Mouse (Mus musculus): ENCODE measurements around the gene Hcn3. TPM values are rescaled to one million over a fixed set of nuclear protein-coding genes. Genes with fewer than 3 reads are reported as not detected.

The Hcn3 gene
- polyA plus RNA-seq, 1 experiment from 2014 or later: 3.6 TPM

DNA sequence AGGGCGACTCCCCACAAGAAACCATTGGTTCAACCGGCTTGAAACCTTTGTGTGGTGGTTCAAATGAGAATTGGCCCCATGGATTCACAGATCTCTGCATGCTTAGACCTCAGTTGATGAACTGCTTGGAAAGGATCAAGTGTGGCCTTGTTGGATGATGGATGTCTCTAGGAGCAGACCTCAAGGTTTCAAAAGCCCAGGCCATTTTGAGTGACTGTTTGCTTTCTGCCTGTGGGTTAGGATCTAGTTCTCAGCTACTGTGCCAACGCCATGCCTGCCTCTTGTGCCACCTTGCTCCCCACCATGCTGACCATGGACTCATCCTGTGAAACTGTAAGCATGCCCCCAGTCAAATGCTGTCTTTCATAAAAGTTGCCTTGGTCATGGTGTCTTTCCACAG, 34.0 kb downstream of the Hcn3 start:
- Histone ChIP-seq H3K4me2 (replicated peaks; ENCODE audit: low read depth, low read length) (no peak overlapping the region), H3K9ac (ENCODE audit: low read depth, low read length) (no peak overlapping the region), H3K36me3 (ENCODE audit: control insufficient read depth, insufficient read depth, low read length) (no peaks in the 10 kb centered on the region), H3K4me3 (ENCODE audit: low read depth, low read length) (no peak overlapping the region), H3K27me3 (ENCODE audit: control insufficient read depth, insufficient read depth, low read length) (no peaks in the 10 kb centered on the region), H3K27ac (ENCODE audit: low read depth, low read length) (no peak overlapping the region), H3K4me1 (replicated peaks; ENCODE audit: control insufficient read depth, insufficient read depth, low read length) (no peaks in the 10 kb centered on the region), H3K9me3 (ENCODE audit: control insufficient read depth, low read length) (no peaks in the 10 kb centered on the region)
- WGBS: 90% methylated on average over 3 of the region's 3 CpGs
- ATAC-seq (ENCODE audit: low FRiP score): no peak
- no peak for DNase-seq (ENCODE audit: low spot score)

DNA sequence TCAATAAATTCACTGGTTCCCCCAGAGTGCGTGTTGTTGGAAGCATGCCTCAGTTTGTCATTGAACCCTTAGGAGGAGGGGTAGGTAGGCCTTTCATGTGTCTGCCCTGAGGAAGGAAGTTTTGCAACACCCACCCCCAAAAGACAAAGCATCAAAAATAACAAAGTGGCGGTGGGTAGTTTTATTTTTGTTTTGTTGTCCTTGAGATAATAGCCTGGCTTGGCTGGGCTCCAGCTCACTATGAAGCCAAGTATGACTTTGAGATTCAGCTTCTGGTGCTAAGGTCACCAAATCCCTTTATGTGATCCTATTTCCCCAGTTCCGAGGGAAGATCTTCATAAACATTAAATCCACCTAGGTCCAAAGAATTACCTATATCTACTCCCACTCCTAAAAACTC, 35.8 kb downstream of the Hcn3 start:
- DNase-seq (ENCODE audit: low spot score) (no peak), ATAC-seq (ENCODE audit: low FRiP score) (no peak)
- Histone ChIP-seq H3K27ac (ENCODE audit: low read depth, low read length) (no peak overlapping the region), H3K4me1 (replicated peaks; ENCODE audit: control insufficient read depth, insufficient read depth, low read length) (no peaks in the 10 kb centered on the region), H3K4me2 (replicated peaks; ENCODE audit: low read depth, low read length) (no peak overlapping the region), H3K9ac (ENCODE audit: low read depth, low read length) (no peak overlapping the region), H3K27me3 (ENCODE audit: control insufficient read depth, insufficient read depth, low read length) (no peaks in the 10 kb centered on the region), H3K9me3 (ENCODE audit: control insufficient read depth, low read length) (no peaks in the 10 kb centered on the region), H3K36me3 (ENCODE audit: control insufficient read depth, insufficient read depth, low read length) (no peaks in the 10 kb centered on the region), H3K4me3 (ENCODE audit: low read depth, low read length) (no peak overlapping the region)
- 87% methylated on average over 3 of the region's 3 CpGs for WGBS

DNA sequence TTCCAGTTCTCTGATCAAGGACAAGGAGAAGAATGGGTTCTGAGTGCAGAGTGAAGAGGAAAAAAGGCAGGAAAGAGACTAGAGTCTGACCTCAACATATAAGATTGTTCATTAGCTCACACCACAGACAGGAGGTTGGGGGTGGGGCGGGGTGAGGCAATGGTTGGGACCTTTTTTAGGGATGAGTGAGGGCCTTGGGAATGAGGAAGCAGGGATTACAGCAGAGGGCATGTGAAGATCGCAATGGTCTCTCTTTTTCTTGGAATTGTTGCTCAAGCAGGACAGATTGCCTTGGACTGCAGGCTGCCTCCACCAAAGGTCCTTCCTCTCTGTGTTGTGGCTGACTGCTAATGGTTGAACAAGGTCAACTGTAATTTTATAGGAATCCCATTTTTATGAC, 36.7 kb downstream of the Hcn3 start:
- H3K4me2 ChIP-seq (replicated peaks; ENCODE audit: low read depth, low read length): no peak overlapping the region
- no peak for DNase-seq (ENCODE audit: low spot score)
- H3K36me3 ChIP-seq (ENCODE audit: control insufficient read depth, insufficient read depth, low read length): no peaks in the 10 kb centered on the region
- H3K9me3 ChIP-seq (ENCODE audit: control insufficient read depth, low read length): no peaks in the 10 kb centered on the region
- no peak overlapping the region for H3K27ac ChIP-seq (ENCODE audit: low read depth, low read length)
- no peak for ATAC-seq (ENCODE audit: low FRiP score)
- no peak overlapping the region for H3K4me3 ChIP-seq (ENCODE audit: low read depth, low read length)
- no peaks in the 10 kb centered on the region for H3K4me1 ChIP-seq (replicated peaks; ENCODE audit: control insufficient read depth, insufficient read depth, low read length)
- H3K9ac ChIP-seq (ENCODE audit: low read depth, low read length): no peak overlapping the region
- WGBS: 74% methylated on average over 2 of the region's 2 CpGs
- H3K27me3 ChIP-seq (ENCODE audit: control insufficient read depth, insufficient read depth, low read length): no peaks in the 10 kb centered on the region

DNA sequence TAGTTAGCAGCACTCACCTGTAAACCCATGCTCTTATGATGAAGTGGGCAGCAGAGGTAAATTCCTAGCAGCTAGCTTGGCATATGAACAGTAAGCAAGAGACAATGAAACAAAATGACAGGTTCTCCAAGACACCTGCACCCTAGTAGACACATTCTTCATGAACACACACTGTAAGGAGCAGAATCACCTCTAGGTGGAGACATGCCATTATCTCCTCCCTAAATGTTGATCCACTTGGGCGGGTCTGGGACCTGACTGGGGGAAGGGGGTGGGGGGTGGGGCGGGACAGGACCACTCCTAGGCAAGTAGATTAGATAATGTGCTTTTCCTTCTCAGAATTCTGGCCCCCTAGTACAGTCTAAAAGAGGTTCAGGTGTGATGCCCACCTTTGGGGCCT, 44.5 kb downstream of the Hcn3 start:
- ATAC-seq (ENCODE audit: low FRiP score): no peak
- peak; percentile 22 for DNase-seq (ENCODE audit: low spot score)
- 0% methylated on average over 2 of the region's 2 CpGs for WGBS

GRCm38 (mm10) chr3:89113058-89113457, 46.9 kb downstream of the Hcn3 start:
- no peak overlapping the region for H3K9ac ChIP-seq (ENCODE audit: low read depth, low read length)
- no peak overlapping the region for H3K4me3 ChIP-seq (ENCODE audit: low read depth, low read length)
- H3K36me3 ChIP-seq (ENCODE audit: control insufficient read depth, insufficient read depth, low read length): no peaks in the 10 kb centered on the region
- ATAC-seq (ENCODE audit: low FRiP score) (no peak), DNase-seq (ENCODE audit: low spot score) (no peak)
- no peak overlapping the region for H3K27ac ChIP-seq (ENCODE audit: low read depth, low read length)
- H3K4me2 ChIP-seq (replicated peaks; ENCODE audit: low read depth, low read length): no peak overlapping the region
- no peaks in the 10 kb centered on the region for H3K4me1 ChIP-seq (replicated peaks; ENCODE audit: control insufficient read depth, insufficient read depth, low read length)
- no peaks in the 10 kb centered on the region for H3K27me3 ChIP-seq (ENCODE audit: control insufficient read depth, insufficient read depth, low read length)
- H3K9me3 ChIP-seq (ENCODE audit: control insufficient read depth, low read length): no peaks in the 10 kb centered on the region
- WGBS: 87% methylated on average over 4 of the region's 4 CpGs

More for the DNA sequence above, 44.5 kb downstream of the Hcn3 start:
- H3K4me1 ChIP-seq (replicated peaks; ENCODE audit: control insufficient read depth, insufficient read depth, low read length): no peaks in the 10 kb centered on the region
- H3K9ac ChIP-seq (ENCODE audit: low read depth, low read length): no peak overlapping the region
- H3K36me3 ChIP-seq (ENCODE audit: control insufficient read depth, insufficient read depth, low read length): no peaks in the 10 kb centered on the region
- H3K9me3 ChIP-seq (ENCODE audit: control insufficient read depth, low read length): no peaks in the 10 kb centered on the region
- H3K4me2 ChIP-seq (replicated peaks; ENCODE audit: low read depth, low read length): no peak overlapping the region
- no peaks in the 10 kb centered on the region for H3K27me3 ChIP-seq (ENCODE audit: control insufficient read depth, insufficient read depth, low read length)
- H3K27ac ChIP-seq (ENCODE audit: low read depth, low read length): no peak overlapping the region
- H3K4me3 ChIP-seq (ENCODE audit: low read depth, low read length): no peak overlapping the region

DNA sequence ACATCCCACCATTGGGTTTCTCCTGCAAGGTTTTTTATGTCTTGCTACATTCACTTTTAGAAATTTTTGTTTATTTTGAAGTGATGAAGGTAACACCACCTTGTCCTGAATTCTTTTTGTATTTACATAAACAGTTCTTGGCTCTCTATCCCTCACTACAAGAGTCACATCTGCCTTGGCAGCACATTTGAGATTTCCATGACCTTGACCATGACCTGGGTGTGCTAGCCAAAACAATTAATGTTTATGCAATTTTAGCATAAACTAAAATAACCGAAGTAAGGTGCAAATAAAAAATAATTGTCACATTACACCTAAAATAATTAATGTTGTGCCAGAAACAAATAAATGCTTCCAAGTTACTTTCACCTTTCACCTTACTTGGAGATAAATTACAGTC, 51.9 kb downstream of the Hcn3 start:
- H3K9me3 ChIP-seq (ENCODE audit: control insufficient read depth, low read length): no peaks in the 10 kb centered on the region
- H3K9ac ChIP-seq (ENCODE audit: low read depth, low read length): no peak overlapping the region
- H3K27me3 ChIP-seq (ENCODE audit: control insufficient read depth, insufficient read depth, low read length): no peaks in the 10 kb centered on the region
- H3K4me2 ChIP-seq (replicated peaks; ENCODE audit: low read depth, low read length): no peak overlapping the region
- ATAC-seq (ENCODE audit: low FRiP score): no peak
- H3K36me3 ChIP-seq (ENCODE audit: control insufficient read depth, insufficient read depth, low read length): no peaks in the 10 kb centered on the region
- H3K4me3 ChIP-seq (ENCODE audit: low read depth, low read length): no peak overlapping the region
- 77% methylated on average over 1 of the region's 1 CpGs for WGBS
- no peak for DNase-seq (ENCODE audit: low spot score)
- H3K27ac ChIP-seq (ENCODE audit: low read depth, low read length): no peak overlapping the region
- H3K4me1 ChIP-seq (replicated peaks; ENCODE audit: control insufficient read depth, insufficient read depth, low read length): no peaks in the 10 kb centered on the region

GRCm38 (mm10) chr3:89107545-89107944, 52.5 kb downstream of the Hcn3 start:
- no peak for ATAC-seq (ENCODE audit: low FRiP score)
- no peaks in the 10 kb centered on the region for H3K4me1 ChIP-seq (replicated peaks; ENCODE audit: control insufficient read depth, insufficient read depth, low read length)
- H3K27ac ChIP-seq (ENCODE audit: low read depth, low read length): no peak overlapping the region
- no peaks in the 10 kb centered on the region for H3K9me3 ChIP-seq (ENCODE audit: control insufficient read depth, low read length)
- no peak for DNase-seq (ENCODE audit: low spot score)
- H3K4me3 ChIP-seq (ENCODE audit: low read depth, low read length): no peak overlapping the region
- no peaks in the 10 kb centered on the region for H3K36me3 ChIP-seq (ENCODE audit: control insufficient read depth, insufficient read depth, low read length)
- 73% methylated on average over 3 of the region's 3 CpGs for WGBS
- H3K4me2 ChIP-seq (replicated peaks; ENCODE audit: low read depth, low read length): no peak overlapping the region
- no peaks in the 10 kb centered on the region for H3K27me3 ChIP-seq (ENCODE audit: control insufficient read depth, insufficient read depth, low read length)
- H3K9ac ChIP-seq (ENCODE audit: low read depth, low read length): no peak overlapping the region

GRCm38 (mm10) chr3:89106881-89107280, 53.1 kb downstream of the Hcn3 start:
- Histone ChIP-seq H3K9ac (ENCODE audit: low read depth, low read length) (no peak overlapping the region), H3K36me3 (ENCODE audit: control insufficient read depth, insufficient read depth, low read length) (no peaks in the 10 kb centered on the region), H3K9me3 (ENCODE audit: control insufficient read depth, low read length) (no peaks in the 10 kb centered on the region), H3K4me2 (replicated peaks; ENCODE audit: low read depth, low read length) (no peak overlapping the region), H3K4me3 (ENCODE audit: low read depth, low read length) (no peak overlapping the region), H3K27me3 (ENCODE audit: control insufficient read depth, insufficient read depth, low read length) (no peaks in the 10 kb centered on the region), H3K4me1 (replicated peaks; ENCODE audit: control insufficient read depth, insufficient read depth, low read length) (no peaks in the 10 kb centered on the region), H3K27ac (ENCODE audit: low read depth, low read length) (no peak overlapping the region)
- ATAC-seq (ENCODE audit: low FRiP score) (no peak), DNase-seq (ENCODE audit: low spot score) (no peak)

GRCm38 (mm10) chr3:89103291-89103595, 56.8 kb downstream of the Hcn3 start:
- DNase-seq (ENCODE audit: low spot score) (no peak), ATAC-seq (ENCODE audit: low FRiP score) (no peak)
- WGBS: 79% methylated on average over 4 of the region's 4 CpGs
- Histone ChIP-seq H3K9ac (ENCODE audit: low read depth, low read length) (no peak overlapping the region), H3K9me3 (ENCODE audit: control insufficient read depth, low read length) (no peaks in the 10 kb centered on the region), H3K27me3 (ENCODE audit: control insufficient read depth, insufficient read depth, low read length) (no peaks in the 10 kb centered on the region), H3K36me3 (ENCODE audit: control insufficient read depth, insufficient read depth, low read length) (peaks cover 3% of the 10 kb centered on the region; the same call in 1 of the 2 replicates), H3K4me3 (ENCODE audit: low read depth, low read length) (no peak overlapping the region), H3K4me2 (replicated peaks; ENCODE audit: low read depth, low read length) (no peak overlapping the region), H3K27ac (ENCODE audit: low read depth, low read length) (no peak overlapping the region), H3K4me1 (replicated peaks; ENCODE audit: control insufficient read depth, insufficient read depth, low read length) (peaks cover 5% of the 10 kb centered on the region; the same call in 1 of the 2 replicates)

All from hindbrain, embryonic 11.5 days (tissue).